Mouse (Mus musculus) lung, adult 2 months (tissue): ENCODE measurements around the gene Cyp2u1.

Source experiments
- CTCF ChIP-seq: fragments of 200-500 bp; IDR thresholded peaks from 2 replicates; pipeline ENCODE4 v1.5.1; 2011; ENCODE audit warnings: mild to moderate bottlenecking, low read length, control low read depth; ENCODE audit not compliant: insufficient read depth
- POLR2A ChIP-seq: fragments of 200-500 bp; IDR thresholded peaks from 2 replicates; pipeline ENCODE4 v1.6.1; 2011; ENCODE audit warnings: low read depth, mild to moderate bottlenecking, control low read depth, low read length, borderline replicate concordance; ENCODE audit errors: extremely low read depth

DNA sequence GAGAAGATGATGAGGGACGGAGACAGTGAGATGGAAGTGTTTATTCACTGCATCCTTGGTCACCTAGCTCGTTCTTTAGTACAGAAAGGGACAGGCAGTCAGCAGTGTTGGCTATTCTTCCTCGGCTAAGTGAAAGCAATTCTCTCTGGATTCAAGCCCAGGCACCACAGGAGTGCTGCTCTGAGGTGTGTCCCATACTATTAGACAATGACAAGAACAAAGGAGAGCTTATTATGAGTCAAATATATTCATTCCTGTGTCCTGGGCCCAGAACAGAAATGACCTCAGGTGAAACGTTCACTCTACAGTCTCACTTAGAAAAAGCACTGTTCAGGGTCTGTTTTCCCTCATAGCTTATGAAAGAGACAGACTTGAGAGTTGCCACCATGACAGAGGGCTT is 36.3 kb upstream of the Cyp2u1 start:
- no peak for TF ChIP-seq CTCF
- TF ChIP-seq POLR2A, result no peak
